Mouse (Mus musculus) ovary, postnatal 14 days (tissue): ENCODE measurements around the gene Gm2056.
"Not testable (repeated sequence)": the region's sequence is repeated elsewhere in the genome, so short reads cannot be mapped to it uniquely, and the experiment has no call there.

ENCODE experiments used
- DNase-seq: peaks from one replicate; pipeline ENCODE4 v3.0.0; 2022; ENCODE audit warnings: low spot score

Gm2056 gene

DNA sequence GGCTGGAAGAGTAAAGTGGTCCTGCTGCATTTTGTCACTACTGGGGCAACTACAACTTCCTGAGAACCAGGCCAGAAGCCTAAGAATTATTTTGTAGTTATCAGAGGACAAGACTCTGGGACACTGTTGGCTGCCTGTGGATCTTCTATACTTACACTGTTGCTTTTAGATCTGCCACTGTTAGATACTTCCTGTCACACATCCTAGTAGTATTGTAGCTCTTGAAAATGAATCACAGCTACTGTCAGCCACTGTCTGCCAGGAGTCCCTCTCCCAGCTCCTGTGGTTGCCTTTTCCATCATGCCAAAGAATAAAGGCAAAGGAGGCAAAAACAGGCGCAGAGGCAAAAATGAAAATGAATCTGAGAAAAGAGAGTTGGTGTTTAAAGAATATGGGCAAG lies at the start of gene Gm2056:
Gm2056 (plus strand) TSS at position 301 of the 400 bp plus-strand sequence.
- not testable (repeated sequence) for DNase-seq

DNA sequence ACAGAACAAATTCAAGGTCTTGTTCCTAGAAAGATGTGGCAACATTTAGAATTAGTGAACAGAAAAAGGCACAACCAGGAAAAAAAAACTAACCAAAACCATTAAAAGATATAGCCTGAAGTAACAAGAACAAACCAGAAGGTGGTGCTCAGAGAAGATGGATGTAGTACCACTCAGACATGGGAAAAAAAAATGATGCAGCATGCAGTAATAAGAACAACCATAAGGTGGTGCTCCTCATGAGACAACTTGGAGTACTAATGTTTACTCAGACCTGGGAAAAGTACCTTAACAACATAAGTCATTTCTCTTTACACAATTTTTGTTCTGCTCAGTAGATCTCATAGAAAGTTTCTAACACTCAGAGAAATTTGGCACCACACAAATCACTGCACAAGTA lies 42.8 kb upstream of the Gm2056 start:
- DNase-seq: not testable (repeated sequence)

- not testable (repeated sequence) for DNase-seq
Observed at GRCm38 (mm10) chr12:88004118-88004517, 22.7 kb upstream of the Gm2056 start.

GRCm38 (mm10) chr12:88011548-88011947 lies 15.3 kb upstream of the Gm2056 start, which contains the start of gene Gm2075:
Gene Gm2075, plus strand, starts transcription at chr12:88011848.
- not testable (repeated sequence) for DNase-seq

DNA sequence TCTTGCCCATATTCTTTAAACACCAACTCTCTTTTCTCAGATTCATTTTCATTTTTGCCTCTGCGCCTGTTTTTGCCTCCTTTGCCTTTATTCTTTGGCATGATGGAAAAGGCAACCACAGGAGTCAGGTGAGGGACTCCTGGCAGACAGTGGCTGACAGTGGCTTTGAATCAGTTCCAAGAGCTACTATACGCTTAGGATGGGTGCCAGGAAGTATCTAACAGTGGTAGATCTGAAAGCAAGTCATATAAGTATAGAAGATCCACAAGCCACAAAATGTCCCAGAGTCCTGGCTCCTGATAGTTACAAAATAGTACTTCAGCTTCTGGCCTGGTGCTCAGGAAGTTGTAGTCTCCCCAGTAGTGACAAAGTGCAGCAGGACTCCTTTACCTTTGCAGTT lies 8.1 kb upstream of the Gm2056 start, which contains the start of gene Gm6803:
Gm6803 (minus strand) TSS at position 101 of the 400 bp plus-strand sequence.
- not testable (repeated sequence) for DNase-seq

DNA sequence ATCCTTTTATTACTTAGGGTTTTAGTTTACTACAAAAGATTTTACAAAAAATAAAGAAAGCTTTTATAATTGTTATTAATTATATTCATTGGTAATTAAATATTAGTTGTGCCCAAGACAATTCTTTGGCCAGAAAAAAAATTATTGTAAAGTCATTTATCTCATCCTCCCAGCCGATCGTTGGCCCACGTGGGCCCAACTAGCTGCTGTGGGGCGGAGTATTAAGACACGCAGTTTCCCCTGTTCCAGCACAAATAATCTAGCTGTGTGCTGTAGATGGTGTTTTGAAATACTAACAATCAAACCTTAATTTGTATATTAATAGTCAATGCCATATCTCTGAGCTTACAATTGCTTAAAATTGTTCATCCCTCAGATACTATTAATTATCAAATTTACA lies 5.4 kb downstream of the Gm2056 start:
- not testable (repeated sequence) for DNase-seq

DNA sequence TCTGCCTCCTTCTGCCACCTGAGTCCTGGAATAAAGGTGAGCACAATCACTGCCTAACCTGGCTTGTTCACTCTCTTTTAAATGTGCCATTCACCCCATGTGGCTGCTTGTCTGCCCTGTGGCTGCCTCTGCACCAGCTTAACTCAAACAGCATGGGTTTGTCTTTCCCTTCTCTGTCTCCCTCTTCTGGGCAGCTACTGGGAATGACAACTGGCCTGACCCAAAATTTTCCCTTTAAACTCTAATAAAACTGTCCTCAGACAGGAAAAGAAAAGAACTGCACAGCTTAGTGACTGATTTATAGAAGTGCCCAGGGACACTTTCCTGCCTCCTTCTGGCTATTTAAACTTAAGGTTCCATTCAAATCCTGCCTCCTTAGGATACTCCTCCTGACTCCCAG lies 12.3 kb downstream of the Gm2056 start:
- not testable (repeated sequence) for DNase-seq

- not testable (repeated sequence) for DNase-seq
Observed at GRCm38 (mm10) chr12:88039703-88040102, 12.9 kb downstream of the Gm2056 start.

DNA sequence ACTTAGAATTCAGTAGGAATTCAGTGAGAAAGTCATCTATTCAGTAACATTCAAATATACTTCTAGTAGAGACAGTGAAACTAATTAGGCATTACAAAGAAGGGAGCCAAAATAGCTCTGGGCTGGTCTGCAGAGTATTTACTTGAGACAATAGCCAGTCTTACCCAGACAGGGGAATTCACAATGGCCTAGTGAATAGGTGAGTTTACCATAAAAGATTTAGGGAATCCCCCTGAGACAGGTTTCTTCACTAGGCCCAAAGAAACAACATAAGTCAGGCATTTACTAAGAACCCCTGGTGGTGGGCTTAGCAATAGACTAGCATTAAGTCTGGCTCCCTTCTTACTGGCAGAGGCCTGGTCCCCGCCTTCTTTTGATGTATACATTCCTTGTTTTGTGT lies 18.4 kb downstream of the Gm2056 start:
- not testable (repeated sequence) for DNase-seq
